9 mouse cellular contexts compared by ENCODE assay signal in genomic region chr12:112449828-112450180, GRCm38 (mm10). TPM values are rescaled to one million over a fixed set of nuclear protein-coding genes. Genes with fewer than 3 reads are reported as not detected.
DNase-seq lines count a peak whose midpoint lies in the region; ATAC-seq and TF ChIP-seq lines count a peak whose summit lies in the region.
"Had no signal": no experiment of that assay in that cellular context is flagged by ENCODE, and none has a peak within 500 bp of the region (broad histone marks: within the 10 kb centered on the region; RNA-seq: fewer than 3 reads in every experiment).

No protein-coding gene starts in this region.

- peak; percentile 21 for DNase-seq in kidney, postnatal 10 days
- DNase-seq in kidney, postnatal 4 days, result no peak
- peak; percentile 57 for DNase-seq in heart, adult 8-10 months (ENCODE audit: low spot score)
- peak; percentile 69 for DNase-seq in lung, embryonic 14.5 days
- peak; percentile 42 for DNase-seq in thymus, postnatal 0 days (ENCODE audit: low spot score)
- DNase-seq in adipocyte (ENCODE audit: low spot score), result no peak
- no peak for DNase-seq in right cerebral cortex, postnatal 10 days (ENCODE audit: low spot score in 2 of 2)
- no peak for DNase-seq in frontal cortex, adult 2 months (ENCODE audit: extremely low spot score in 1 of 2, low spot score in 1 of 2)

- no peak overlapping the region for H3K9ac ChIP-seq in lung, embryonic 14.5 days

- peak overlapping the region; percentile 36 for H3K4me2 ChIP-seq in lung, embryonic 14.5 days

- WGBS in lung, embryonic 14.5 days, result 32% methylated on average over 8 of the region's 8 CpGs

- TF ChIP-seq CTCF in lung, embryonic 14.5 days (IDR thresholded peaks at IDR 0.05; ENCODE audit: low read depth), result no peak

- H3K36me3 ChIP-seq in lung, embryonic 14.5 days (ENCODE audit: insufficient read depth), result no peaks in the 10 kb centered on the region

- H3K27ac ChIP-seq in lung, embryonic 14.5 days (ENCODE audit: low read depth), result peak overlapping the region; percentile 83

- ATAC-seq in lung, embryonic 14.5 days (ENCODE audit: insufficient read depth), result peak; percentile 55; the same call in 1 of the 2 replicates

- H3K9me3 ChIP-seq in lung, embryonic 14.5 days (ENCODE audit: low read depth, low read length), result no peaks in the 10 kb centered on the region; the same call in 1 of the 2 replicates

- peaks cover 9% of the 10 kb centered on the region for H3K4me1 ChIP-seq in lung, embryonic 14.5 days (ENCODE audit: insufficient read depth)

- no peaks in the 10 kb centered on the region for H3K27me3 ChIP-seq in lung, embryonic 14.5 days (ENCODE audit: insufficient read depth, low read length)

- no peak overlapping the region for H3K4me3 ChIP-seq in lung, embryonic 14.5 days (ENCODE audit: low read depth, low read length)

RNA-seq across cellular contexts. Expression of gene A530016L24Rik, which starts 39.4 kb away (rescaled TPM):
- total RNA-seq in heart, adult 8-10 months (2022), result 10 to 100 TPM; 31.2 to 50.5 (median 38.0) TPM
- not detected in 2 replicates for polyA plus RNA-seq in lung, embryonic 14.5 days (2014; fragmentation: Nextera tagmentation; extraction: Ambion mirVana)
- 0.06 and 0.09 TPM in 2 replicates for polyA plus RNA-seq in thymus, postnatal 0 days (2015; fragmentation: Nextera tagmentation; extraction: Ambion mirVana)
- polyA plus RNA-seq in frontal cortex, adult 2 months (2012; rRNA removed), result 0.04 TPM in 2 replicates
- total RNA-seq: hematopoietic stem cell, adult 5-6 weeks had no signal

Comparison
In these comparisons a context has a peak if more than half of its experiments do, and no peak if none do; other contexts are left out.
1. DNase-seq: peak in kidney, postnatal 10 days (single experiment), heart, adult 8-10 months (single experiment), lung, embryonic 14.5 days (single experiment) and thymus, postnatal 0 days (single experiment); none in kidney, postnatal 4 days (0 of 2), adipocyte (single experiment), right cerebral cortex, postnatal 10 days (0 of 2) and frontal cortex, adult 2 months (0 of 2).